Mouse (Mus musculus) ovary, adult 18-20 months (tissue): ENCODE measurements around the gene Olfr313.

ENCODE experiments used
- DNase-seq: peaks from one replicate; pipeline ENCODE4 v3.0.0; 2022; ENCODE audit warnings: low spot score, mixed read lengths

Olfr313 gene

GRCm38 (mm10) chr11:58849731-58850130 lies 34.9 kb downstream of the Olfr313 start:
- no peak for DNase-seq

- no peak for DNase-seq
Observed at GRCm38 (mm10) chr11:58860744-58861143, 45.9 kb downstream of the Olfr313 start.

GRCm38 (mm10) chr11:58867039-58867953 lies 52.5 kb downstream of the Olfr313 start, which contains the start of gene 2810021J22Rik:
Gene 2810021J22Rik, plus strand, starts transcription at chr11:58867216.
- DNase-seq, result peak; percentile 68

DNA sequence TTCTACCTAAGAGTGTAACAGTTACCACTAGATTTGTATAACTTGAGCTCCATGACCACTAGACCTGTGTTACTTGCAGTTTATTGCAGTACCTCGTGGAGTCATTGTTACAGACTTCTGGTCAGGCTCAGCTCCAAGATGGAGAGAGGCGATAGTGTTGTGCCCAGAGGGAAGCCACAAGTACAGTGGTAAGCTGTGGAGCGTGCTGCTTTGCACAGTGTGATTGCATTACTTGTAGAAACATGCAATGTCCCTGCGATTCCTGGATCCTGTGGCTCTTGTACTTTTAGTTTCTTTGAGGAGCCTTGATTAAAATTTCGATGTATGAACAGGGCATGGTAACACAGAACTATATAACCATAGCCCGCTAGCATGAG lies 53.1 kb downstream of the Olfr313 start:
- no peak for DNase-seq
